ENCODE assay signal across 8 mouse cellular contexts in the genomic region with DNA sequence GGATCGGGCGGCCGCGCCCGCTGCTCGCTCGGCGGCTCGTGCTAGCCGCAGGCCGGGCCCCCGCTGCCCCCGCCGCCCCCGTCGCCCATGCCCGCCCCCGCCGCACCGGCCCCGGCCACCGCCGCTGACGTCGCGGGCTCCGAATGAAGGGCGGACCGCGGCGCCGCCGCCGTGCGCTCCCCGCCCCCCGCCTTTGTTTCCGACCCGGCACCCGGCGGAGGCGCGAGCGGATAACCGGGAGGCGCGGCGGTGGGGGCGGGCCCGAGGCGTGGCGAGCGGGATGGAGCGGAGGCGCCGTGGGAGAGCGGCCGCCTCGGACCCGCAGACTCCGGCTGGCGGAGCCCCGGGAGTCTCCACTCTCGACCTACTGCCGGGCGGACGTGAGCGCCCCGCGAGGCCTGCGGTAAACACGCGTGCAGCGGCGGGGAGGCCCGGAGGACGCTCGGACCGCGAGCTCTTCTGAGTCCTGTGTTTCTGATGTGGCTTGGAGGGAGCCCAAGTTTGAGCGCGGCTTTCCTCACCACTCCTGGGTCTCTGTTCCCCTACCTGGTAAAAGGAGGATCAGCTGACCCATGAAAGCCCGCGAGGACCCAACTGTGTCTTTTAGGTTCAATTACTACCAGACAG. TPM values are rescaled to one million over a fixed set of nuclear protein-coding genes. Genes with fewer than 3 reads are reported as not detected.
DNase-seq lines count a peak whose midpoint lies in the region; ATAC-seq lines count a peak whose summit lies in the region.

A gene (minus strand): TSS at position 200 of the 627 bp plus-strand sequence.

- no peaks in the 10 kb centered on the region for H3K27me3 ChIP-seq in limb, embryonic 11.5 days (ENCODE audit: control insufficient read depth, insufficient read depth, low read length)
- H3K27me3 ChIP-seq in midbrain, embryonic 12.5 days, result no peaks in the 10 kb centered on the region

- no peak for DNase-seq in frontal cortex, postnatal 14 days (ENCODE audit: low spot score in 2 of 2)
- peak; percentile 70 to 75 for DNase-seq in cerebellum, postnatal 36 days
- no peak for DNase-seq in gastrocnemius, postnatal 36 days
- DNase-seq in limb, embryonic 11.5 days (ENCODE audit: low spot score), result peak; percentile 79
- peak; percentile 55 to 58 for DNase-seq in spleen, postnatal 14 days (ENCODE audit: low spot score in 2 of 2)

- H3K27ac ChIP-seq in limb, embryonic 11.5 days (replicated peaks; ENCODE audit: low read depth, low read length), result peak within 1 kb of the TSS; percentile 99
- H3K27ac ChIP-seq in midbrain, embryonic 12.5 days (replicated peaks), result peak within 1 kb of the TSS; percentile 97

- under 1% methylated on average over 50 of the region's 84 CpGs for WGBS in limb, embryonic 11.5 days
- under 1% methylated on average over 36 of the region's 84 CpGs for WGBS in midbrain, embryonic 12.5 days

- ATAC-seq in frontal cortex, adult (ENCODE audit: low TSS enrichment), result peak; percentile 8; the same call in 1 of the 2 replicates
- peak; percentile 60 for ATAC-seq in inflammation-experienced regulatory T-cells, adult 6 months
- ATAC-seq in limb, embryonic 11.5 days (ENCODE audit: insufficient number of reproducible peaks, low FRiP score, low TSS enrichment, low read depth), result peak; percentile 55
- ATAC-seq in midbrain, embryonic 12.5 days (ENCODE audit: low FRiP score, low read depth), result peak; percentile 77

- no peaks in the 10 kb centered on the region for H3K9me3 ChIP-seq in limb, embryonic 11.5 days (ENCODE audit: control insufficient read depth, low read length)
- no peaks in the 10 kb centered on the region for H3K9me3 ChIP-seq in midbrain, embryonic 12.5 days

- peak within 1 kb of the TSS; percentile 90 for H3K4me3 ChIP-seq in limb, embryonic 11.5 days (ENCODE audit: low read depth, low read length)
- peak within 1 kb of the TSS; percentile 78 for H3K4me3 ChIP-seq in midbrain, embryonic 12.5 days

- peaks cover 4% of the 10 kb centered on the region; the same call in 1 of the 2 replicates for H3K36me3 ChIP-seq in limb, embryonic 11.5 days (ENCODE audit: control insufficient read depth, insufficient read depth, low read length)
- H3K36me3 ChIP-seq in midbrain, embryonic 12.5 days, result peaks cover 17% of the 10 kb centered on the region

- peaks cover 27% of the 10 kb centered on the region for H3K4me1 ChIP-seq in limb, embryonic 11.5 days (ENCODE audit: control insufficient read depth, insufficient read depth, low read length)
- H3K4me1 ChIP-seq in midbrain, embryonic 12.5 days, result peaks cover 50% of the 10 kb centered on the region

- peak within 1 kb of the TSS; percentile 100 for H3K9ac ChIP-seq in limb, embryonic 11.5 days (ENCODE audit: low read length)
- peak within 1 kb of the TSS; percentile 98 for H3K9ac ChIP-seq in midbrain, embryonic 12.5 days (replicated peaks)

- peak within 1 kb of the TSS; percentile 91 for H3K4me2 ChIP-seq in limb, embryonic 11.5 days (ENCODE audit: low read depth, severe bottlenecking)
- peak within 1 kb of the TSS; percentile 93 for H3K4me2 ChIP-seq in midbrain, embryonic 12.5 days (replicated peaks)

- intact Hi-C loops in gastrocnemius, postnatal 36 days (cut with DNase I), result no loop called here

RNA-seq across cellular contexts. Expression of the gene that starts here (rescaled TPM):
- 10 to 100 TPM; 17.6 to 23.6 TPM for total RNA-seq in gastrocnemius, postnatal 36 days (2021)
- 10 to 100 TPM; 10.3 to 27.1 (median 15.9) TPM for polyA plus RNA-seq in inflammation-experienced regulatory T-cells, adult 6 months (2017; shearing (Covaris generic))
- polyA plus RNA-seq in limb, embryonic 11.5 days (2014; fragmentation: Nextera tagmentation; extraction: Ambion mirVana), result 78.3 and 82.7 TPM in 2 replicates
- polyA plus RNA-seq in midbrain, embryonic 12.5 days (2016; fragmentation: Nextera tagmentation; extraction: Ambion mirVana), result 80.1 and 82.5 TPM in 2 replicates

Comparison
In these comparisons a context has a peak if more than half of its experiments do, and no peak if none do; other contexts are left out.
1. ATAC-seq: peak in every context shown above with its lines; median percentile 77 in midbrain, embryonic 12.5 days; 60 in inflammation-experienced regulatory T-cells, adult 6 months; 55 in limb, embryonic 11.5 days; 8 in frontal cortex, adult.
2. DNase-seq: peak in cerebellum, postnatal 36 days (2 of 2), limb, embryonic 11.5 days (single experiment) and spleen, postnatal 14 days (2 of 2); none in frontal cortex, postnatal 14 days (0 of 2) and gastrocnemius, postnatal 36 days (0 of 2).